Mouse (Mus musculus) embryonic facial prominence, embryonic 11.5 days (tissue): ENCODE results near the gene Mast4. TPM values are rescaled to one million over a fixed set of nuclear protein-coding genes. Genes with fewer than 3 reads are reported as not detected.

Source experiments
- ATAC-seq: fragments of 200-750 bp; cut with Nextera tagmentation; replicated peaks from 2 replicates; pipeline ENCODE4 v1.8.0; 2017; ENCODE audit warnings: low read depth; ENCODE audit not compliant: insufficient number of reproducible peaks, low FRiP score, low TSS enrichment
- DNase-seq: peaks from one replicate; pipeline ENCODE4 v3.0.0-alpha.2; 2015; ENCODE audit warnings: low spot score
- H3K27ac ChIP-seq: fragments of 300-500 bp; sonication (generic); replicated peaks from 2 replicates; pipeline ENCODE4 v1.5.1; 2014; ENCODE audit warnings: mild to moderate bottlenecking, low read depth, low read length, control low read depth
- H3K27me3 ChIP-seq: fragments of 300-500 bp; sonication (generic); 2 replicates; pipeline ENCODE4 v1.6.1; 2014; ENCODE audit warnings: mild to moderate bottlenecking, low read length, moderate library complexity, mixed read lengths; ENCODE audit not compliant: control insufficient read depth, insufficient read depth
- H3K36me3 ChIP-seq: fragments of 300-500 bp; sonication (generic); replicated peaks from 2 replicates; pipeline ENCODE4 v1.6.1; 2014; ENCODE audit warnings: low read depth, mild to moderate bottlenecking, low read length, moderate library complexity, mixed read lengths; ENCODE audit not compliant: control insufficient read depth, insufficient read depth
- H3K4me1 ChIP-seq: fragments of 300-500 bp; sonication (generic); 2 replicates; pipeline ENCODE4 v1.6.1; 2014; ENCODE audit warnings: low read length, mixed read lengths; ENCODE audit not compliant: control insufficient read depth, insufficient read depth
- H3K4me2 ChIP-seq: fragments of 300-500 bp; sonication (generic); 2 replicates; pipeline ENCODE4 v1.6.1; 2014; ENCODE audit warnings: low read depth, mild to moderate bottlenecking, control low read depth, low read length, moderate library complexity
- H3K4me3 ChIP-seq: fragments of 300-500 bp; sonication (generic); 2 replicates; pipeline ENCODE4 v1.5.1; 2014; ENCODE audit warnings: low read depth, low read length, control low read depth
- H3K9ac ChIP-seq: fragments of 300-500 bp; sonication (generic); replicated peaks from 2 replicates; pipeline ENCODE4 v1.6.1; 2014; ENCODE audit warnings: mild to moderate bottlenecking, control low read depth, low read length
- H3K9me3 ChIP-seq: fragments of 300-500 bp; sonication (generic); replicated peaks from 2 replicates; pipeline ENCODE4 v1.6.1; 2016; ENCODE audit warnings: mild to moderate bottlenecking, low read length, inconsistent platforms, mixed read lengths; ENCODE audit not compliant: control insufficient read depth
- WGBS: fragments of 180-500 bp; shearing (Covaris S2); extraction: QIAGEN DNeasy Blood & Tissue Kit; methylation state at CpG from one replicate; pipeline ENCODE4 v1.1.7; 2014; 5-methylcytosine and 5-hydroxymethylcytosine counted together
- polyA plus RNA-seq: library from polyadenylated mRNA; unstranded; fragments of >200 nt; fragmentation: Nextera tagmentation; extraction: Ambion mirVana; gene quantifications from 2 replicates; pipeline ENCODE4 v1.2.1, GENCODE M21; 2014

Mast4 gene
- polyA plus RNA-seq, 1 experiment from 2014 or later: 17.1 TPM

DNA sequence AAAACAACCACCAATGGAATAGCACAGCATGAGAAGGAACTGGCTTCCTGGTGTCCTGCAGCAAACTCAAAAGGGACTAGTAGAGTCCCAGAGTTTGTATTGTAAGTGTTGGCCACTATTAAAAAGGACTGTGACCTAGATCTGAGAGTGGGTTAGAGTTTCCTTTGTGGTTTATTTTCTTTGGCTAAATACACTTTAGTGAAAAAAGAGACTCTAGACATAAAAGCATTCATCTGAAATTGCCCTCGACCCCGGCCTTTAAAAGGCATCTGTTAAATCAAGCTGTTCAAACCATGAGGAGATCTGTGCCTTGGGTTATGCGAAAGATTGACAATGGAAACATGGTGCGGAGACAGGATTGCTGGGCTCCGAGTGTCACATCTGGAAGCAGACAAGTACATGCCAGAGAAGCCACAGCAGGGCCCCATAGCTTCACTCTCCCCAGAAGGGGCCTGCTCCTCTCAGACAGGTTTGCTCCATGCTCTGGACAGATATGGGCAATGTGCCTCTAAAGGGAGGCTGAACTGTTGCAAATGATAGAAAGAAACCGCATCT lies 543.6 kb downstream of the Mast4 start:
- Histone ChIP-seq H3K4me1 (no peaks in the 10 kb centered on the region), H3K36me3 (no peaks in the 10 kb centered on the region), H3K4me3 (no peak overlapping the region), H3K27ac (no peak overlapping the region), H3K4me2 (no peak overlapping the region), H3K9ac (no peak overlapping the region), H3K27me3 (no peaks in the 10 kb centered on the region), H3K9me3 (no peaks in the 10 kb centered on the region)
- 36% methylated on average over 6 of the region's 6 CpGs for WGBS
- DNase-seq (peak; percentile 36), ATAC-seq (no peak)

DNA sequence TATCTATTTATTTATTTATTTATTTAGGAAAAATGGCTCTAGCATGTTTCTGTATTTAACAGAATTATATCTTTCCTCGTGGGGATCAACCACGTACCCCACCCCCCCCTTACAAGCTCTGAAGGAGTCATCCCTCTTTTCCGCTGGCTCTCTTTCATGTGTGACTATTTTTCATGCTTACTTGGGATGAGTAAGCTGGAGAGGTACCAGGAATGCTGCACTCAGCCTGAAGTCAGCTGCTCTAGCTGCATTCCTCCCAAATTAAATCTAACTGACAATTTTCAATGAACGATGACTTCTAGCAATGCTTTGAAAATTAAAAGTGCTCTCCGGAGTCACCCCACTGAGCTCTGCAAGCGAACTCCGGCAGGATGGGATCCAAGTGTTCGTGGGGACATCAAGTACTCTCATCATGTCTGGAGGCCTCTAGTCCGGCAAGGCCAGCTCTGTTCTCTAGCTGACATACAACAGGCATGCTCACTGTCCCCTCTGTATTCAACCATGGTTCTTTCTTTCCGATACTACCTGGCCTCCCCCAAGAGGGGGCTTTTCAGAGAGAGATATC lies 547.5 kb downstream of the Mast4 start:
- no peaks in the 10 kb centered on the region for H3K4me1 ChIP-seq
- WGBS: 92% methylated on average over 10 of the region's 10 CpGs
- H3K9ac ChIP-seq: no peak overlapping the region
- no peak for ATAC-seq
- H3K27me3 ChIP-seq: no peaks in the 10 kb centered on the region
- no peaks in the 10 kb centered on the region for H3K9me3 ChIP-seq
- H3K27ac ChIP-seq: no peak overlapping the region
- H3K36me3 ChIP-seq: no peaks in the 10 kb centered on the region
- H3K4me2 ChIP-seq: no peak overlapping the region
- no peak overlapping the region for H3K4me3 ChIP-seq
- DNase-seq: no peak

DNA sequence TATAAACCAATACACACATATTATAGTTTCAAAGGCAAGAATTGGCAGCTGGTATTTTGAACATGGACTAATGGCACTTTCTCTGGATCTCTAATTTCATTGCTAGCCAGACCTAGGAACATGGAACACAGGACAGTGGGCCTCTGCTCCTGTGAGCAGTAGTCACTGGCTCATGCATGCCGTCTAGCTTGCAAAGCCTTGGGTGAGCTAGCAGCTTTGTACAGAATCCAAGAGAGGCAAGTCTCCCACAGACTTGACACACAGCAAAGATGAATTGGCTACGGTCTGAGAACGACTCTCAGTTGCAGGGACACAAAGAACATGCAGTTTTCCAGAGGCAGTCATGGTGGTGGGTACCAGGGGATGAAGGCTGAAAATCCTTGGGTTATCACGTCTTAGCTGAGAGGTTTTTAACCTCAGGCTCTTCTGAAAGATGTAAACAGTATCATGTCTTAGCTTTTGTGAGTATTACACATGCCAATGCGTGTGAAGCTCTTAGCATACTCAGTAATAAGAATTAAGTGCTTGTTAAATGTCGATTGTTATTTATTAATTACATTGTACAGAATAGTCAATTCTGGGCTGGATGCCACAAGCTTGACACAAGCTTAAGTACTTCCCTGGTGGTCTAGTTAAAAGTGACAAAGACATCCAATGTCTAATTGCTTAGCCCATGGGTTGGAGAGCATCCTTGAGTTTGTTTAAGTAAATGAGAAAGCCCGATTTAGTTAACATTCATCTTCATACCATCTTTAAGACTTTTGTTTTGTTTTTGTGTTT lies 550.6 kb downstream of the Mast4 start:
- ATAC-seq (no peak), DNase-seq (no peak)
- H3K4me1 ChIP-seq: no peaks in the 10 kb centered on the region
- no peak overlapping the region for H3K4me2 ChIP-seq
- H3K27me3 ChIP-seq: no peaks in the 10 kb centered on the region
- H3K9me3 ChIP-seq: no peaks in the 10 kb centered on the region
- H3K27ac ChIP-seq: no peak overlapping the region
- 88% methylated on average over 7 of the region's 7 CpGs for WGBS
- no peaks in the 10 kb centered on the region for H3K36me3 ChIP-seq
- H3K4me3 ChIP-seq: no peak overlapping the region
- H3K9ac ChIP-seq: no peak overlapping the region

DNA sequence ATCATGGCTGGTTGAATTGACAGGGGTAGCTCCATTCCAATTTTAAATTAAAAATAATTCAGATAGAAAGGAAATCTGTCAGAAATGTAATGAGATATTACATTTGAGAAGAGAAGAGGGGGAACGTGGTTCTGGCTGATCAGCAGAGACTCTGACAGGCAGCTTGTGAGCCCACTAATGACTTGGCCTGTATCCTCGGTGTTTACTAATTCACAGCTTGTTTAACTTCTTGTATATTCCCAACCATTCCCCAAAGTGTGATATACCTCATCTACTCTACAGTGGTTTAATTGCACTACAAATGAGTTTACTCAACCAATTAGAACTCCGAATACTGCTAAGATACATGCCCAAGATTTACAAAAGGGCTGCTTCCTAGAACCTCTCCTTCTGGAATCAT lies 555.0 kb downstream of the Mast4 start:
- Histone ChIP-seq H3K4me3 (no peak overlapping the region), H3K9ac (no peak overlapping the region), H3K9me3 (no peaks in the 10 kb centered on the region), H3K27me3 (no peaks in the 10 kb centered on the region), H3K27ac (no peak overlapping the region), H3K4me1 (no peaks in the 10 kb centered on the region), H3K4me2 (no peak overlapping the region), H3K36me3 (no peaks in the 10 kb centered on the region)
- ATAC-seq: no peak
- no peak for DNase-seq
- WGBS: 84% methylated on average over 3 of the region's 3 CpGs

DNA sequence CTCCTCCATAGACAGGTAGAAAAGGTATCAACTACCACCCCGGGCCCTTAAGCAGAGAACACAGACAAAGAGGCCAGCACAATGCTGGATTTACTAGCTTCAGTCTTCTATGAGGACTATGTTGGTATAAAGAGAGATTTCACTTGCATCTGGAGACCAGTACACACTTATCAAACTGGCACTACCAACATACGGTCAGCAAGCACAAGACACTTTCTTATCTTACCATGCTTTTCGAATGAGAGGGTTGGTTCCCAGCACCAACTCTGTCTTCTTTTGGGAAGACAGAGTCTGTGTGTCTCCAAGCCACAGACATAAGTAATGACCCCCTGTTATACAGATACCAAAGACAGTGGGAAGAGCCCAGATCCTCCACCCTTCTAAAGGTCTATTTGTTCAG lies 555.4 kb downstream of the Mast4 start:
- 88% methylated on average over 3 of the region's 3 CpGs for WGBS
- no peak overlapping the region for H3K4me2 ChIP-seq
- ATAC-seq (no peak), DNase-seq (no peak)
- H3K36me3 ChIP-seq: no peaks in the 10 kb centered on the region
- no peak overlapping the region for H3K4me3 ChIP-seq
- H3K9me3 ChIP-seq: no peaks in the 10 kb centered on the region
- no peaks in the 10 kb centered on the region for H3K27me3 ChIP-seq
- H3K4me1 ChIP-seq: no peaks in the 10 kb centered on the region
- no peak overlapping the region for H3K27ac ChIP-seq
- H3K9ac ChIP-seq: no peak overlapping the region

DNA sequence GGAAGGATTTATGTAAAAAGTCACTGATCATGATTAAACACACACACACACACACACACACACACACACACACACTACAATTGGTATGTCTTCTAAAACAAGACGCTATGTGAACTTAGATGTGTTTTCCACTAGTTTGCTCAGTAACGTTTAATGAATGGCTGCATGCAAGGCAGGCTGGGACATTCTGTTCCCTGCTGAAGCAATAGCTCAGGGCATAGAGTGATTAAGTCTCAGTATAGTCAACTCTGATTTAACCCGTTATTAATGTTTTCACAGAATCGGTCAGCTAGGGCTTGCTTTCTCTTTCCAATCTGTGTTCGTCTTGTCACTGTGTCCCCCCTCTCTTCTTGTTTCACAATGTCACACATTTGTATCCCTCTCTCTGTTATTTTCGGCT lies 558.8 kb downstream of the Mast4 start:
- ATAC-seq (no peak), DNase-seq (no peak)
- Histone ChIP-seq H3K27ac (no peak overlapping the region), H3K9me3 (no peaks in the 10 kb centered on the region), H3K4me1 (no peaks in the 10 kb centered on the region), H3K27me3 (no peaks in the 10 kb centered on the region), H3K4me3 (no peak overlapping the region), H3K4me2 (no peak overlapping the region), H3K36me3 (no peaks in the 10 kb centered on the region), H3K9ac (no peak overlapping the region)
- 82% methylated on average over 6 of the region's 6 CpGs for WGBS

DNA sequence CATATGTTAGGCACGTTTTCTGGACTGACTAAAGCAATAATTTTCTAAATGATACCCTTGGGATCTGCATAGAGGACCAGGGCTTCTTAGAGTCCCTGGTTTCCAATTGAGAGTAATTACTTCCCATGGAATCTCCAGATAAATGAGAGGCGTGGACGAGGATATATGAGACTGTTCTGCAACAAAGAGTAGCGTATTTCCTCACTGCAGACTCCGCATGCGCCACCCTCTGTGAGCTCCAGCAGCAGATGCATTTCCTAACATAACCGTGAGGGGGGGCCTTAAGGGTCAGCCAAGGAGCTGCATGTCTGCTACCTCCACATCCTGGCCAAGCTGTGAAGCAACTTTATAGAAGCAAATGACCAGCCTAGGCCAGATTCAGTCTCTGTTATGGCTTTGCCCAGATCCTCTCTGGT lies 559.5 kb downstream of the Mast4 start:
- peak; percentile 65 for DNase-seq
- no peak overlapping the region for H3K9ac ChIP-seq
- 32% methylated on average over 7 of the region's 7 CpGs for WGBS
- H3K27ac ChIP-seq: no peak overlapping the region
- ATAC-seq: no peak
- no peak overlapping the region for H3K4me3 ChIP-seq
- H3K4me2 ChIP-seq: no peak overlapping the region
- no peaks in the 10 kb centered on the region for H3K36me3 ChIP-seq
- no peaks in the 10 kb centered on the region for H3K9me3 ChIP-seq
- H3K4me1 ChIP-seq: no peaks in the 10 kb centered on the region
- H3K27me3 ChIP-seq: no peaks in the 10 kb centered on the region

DNA sequence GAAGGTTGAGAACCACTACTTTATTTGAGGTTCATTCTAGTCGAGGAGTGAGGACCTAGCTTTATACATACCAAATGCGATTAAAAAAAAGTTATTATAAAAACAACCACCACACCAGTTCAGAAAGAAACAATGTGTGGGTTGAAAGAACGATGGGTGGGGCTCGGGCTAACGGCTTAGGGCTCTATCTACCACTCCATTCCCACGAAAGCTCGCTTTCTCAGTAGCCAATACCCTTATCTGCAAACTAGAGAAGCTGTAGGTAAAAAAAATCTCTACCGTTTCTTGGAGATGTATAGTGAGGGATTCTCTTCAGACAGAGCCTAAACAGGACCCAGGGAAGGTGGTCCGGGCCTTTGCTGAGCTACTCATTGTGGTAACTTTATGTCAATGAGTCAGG lies 561.1 kb downstream of the Mast4 start:
- no peak for ATAC-seq
- Histone ChIP-seq H3K9me3 (no peaks in the 10 kb centered on the region), H3K9ac (no peak overlapping the region), H3K4me1 (no peaks in the 10 kb centered on the region), H3K36me3 (no peaks in the 10 kb centered on the region), H3K27me3 (no peaks in the 10 kb centered on the region), H3K4me3 (no peak overlapping the region), H3K4me2 (no peak overlapping the region), H3K27ac (no peak overlapping the region)
- WGBS: 90% methylated on average over 9 of the region's 9 CpGs
- no peak for DNase-seq
